Mouse (Mus musculus) stomach, postnatal 0 days (tissue): ENCODE results near the gene Zfp53. TPM values are rescaled to one million over a fixed set of nuclear protein-coding genes. Genes with fewer than 3 reads are reported as not detected.

Experiments
- ATAC-seq: fragments of 200-750 bp; cut with Nextera tagmentation; 2 replicates; pipeline ENCODE4 v1.8.0; 2017; ENCODE audit not compliant: low FRiP score, low TSS enrichment
- DNase-seq: peaks from one replicate; pipeline ENCODE4 v3.0.0-alpha.2; 2016; ENCODE audit warnings: low spot score
- H3K27ac ChIP-seq: fragments of 300-500 bp; sonication (generic); replicated peaks from 2 replicates; pipeline ENCODE4 v1.5.1; 2014; ENCODE audit warnings: mild to moderate bottlenecking, control low read depth
- H3K27me3 ChIP-seq: fragments of 300-500 bp; sonication (generic); 2 replicates; pipeline ENCODE4 v1.6.1; 2014; ENCODE audit warnings: low read length; ENCODE audit not compliant: control insufficient read depth, insufficient read depth
- H3K36me3 ChIP-seq: fragments of 300-500 bp; sonication (generic); 2 replicates; pipeline ENCODE4 v1.6.1; 2014; ENCODE audit warnings: low read length, mixed read lengths; ENCODE audit not compliant: control insufficient read depth, insufficient read depth
- H3K4me1 ChIP-seq: fragments of 300-500 bp; sonication (generic); replicated peaks from 2 replicates; pipeline ENCODE4 v1.6.1; 2014; ENCODE audit warnings: antibody characterized with exemption; ENCODE audit not compliant: control insufficient read depth, insufficient read depth
- H3K4me2 ChIP-seq: fragments of 300-500 bp; sonication (generic); replicated peaks from 2 replicates; pipeline ENCODE4 v1.6.1; 2014; ENCODE audit warnings: low read depth, mild to moderate bottlenecking, control low read depth, moderate library complexity
- H3K4me3 ChIP-seq: fragments of 300-500 bp; sonication (generic); 2 replicates; pipeline ENCODE4 v1.5.1; 2014; ENCODE audit warnings: low read depth, low read length, control low read depth
- H3K9ac ChIP-seq: fragments of 300-500 bp; sonication (generic); 2 replicates; pipeline ENCODE4 v1.6.1; 2014; ENCODE audit warnings: mild to moderate bottlenecking, low read length, control low read depth, mixed read lengths
- H3K9me3 ChIP-seq: fragments of 300-500 bp; sonication (generic); 2 replicates; pipeline ENCODE4 v1.6.1; 2016; ENCODE audit warnings: low read length; ENCODE audit not compliant: control insufficient read depth
- CTCF ChIP-seq: IDR thresholded peaks from 2 replicates; pipeline ENCODE4 v1.5.1; 2016; ENCODE audit warnings: antibody characterized with exemption, low read depth, mild to moderate bottlenecking, moderate library complexity
- EP300 ChIP-seq: optimal IDR thresholded peaks from 2 replicates; pipeline ENCODE3; 2016; ENCODE audit warnings: antibody characterized with exemption
- WGBS: fragments of 180-500 bp; shearing (Covaris S2); extraction: QIAGEN DNeasy Blood & Tissue Kit; methylation state at CpG from one replicate; pipeline ENCODE4 v1.1.7; 2014; 5-methylcytosine and 5-hydroxymethylcytosine counted together
- polyA plus RNA-seq: library from polyadenylated mRNA; unstranded; fragments of >200 nt; fragmentation: Nextera tagmentation; extraction: Ambion mirVana; gene quantifications from 2 replicates; pipeline ENCODE4 v1.2.1, GENCODE M21; 2015

The Zfp53 gene
- polyA plus RNA-seq = 8.8 and 9.3 TPM in 2 replicates

DNA sequence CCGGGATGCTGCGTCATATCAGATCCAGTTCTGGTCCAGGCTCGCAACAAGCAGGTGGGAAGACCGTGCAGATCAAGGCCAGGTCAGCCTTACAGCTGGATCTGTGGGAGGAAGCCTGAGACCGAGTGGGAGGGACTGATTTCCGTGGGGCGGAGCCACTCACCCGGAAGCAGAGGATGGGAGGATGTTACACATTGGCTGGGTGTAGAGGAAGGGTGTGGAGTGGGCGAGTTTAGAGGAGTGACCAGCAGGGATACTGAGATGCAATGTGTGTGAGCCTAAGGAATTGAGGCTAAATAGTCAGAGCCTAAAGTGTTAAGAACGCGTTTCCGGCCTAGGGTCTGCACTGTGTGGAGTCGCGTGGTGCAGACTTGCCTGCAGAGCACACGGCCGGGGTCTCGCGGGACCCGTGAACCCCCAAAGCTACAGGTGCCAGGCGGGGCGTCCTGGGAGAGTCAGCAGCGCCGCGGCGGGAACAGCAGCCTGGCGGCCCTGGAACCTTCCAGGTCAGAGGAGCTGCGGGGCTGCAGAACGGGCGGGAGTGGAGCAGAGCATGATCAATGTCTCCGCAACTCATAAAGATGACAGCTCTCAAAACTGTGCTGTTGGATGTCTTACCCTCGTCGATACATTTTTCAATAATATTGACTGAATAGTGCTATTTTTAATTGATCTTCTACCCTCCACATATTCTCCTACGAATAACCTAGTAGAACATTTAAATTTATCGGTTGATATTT is at the start of gene Zfp53:
Gene Zfp53 (plus strand): TSS at position 239 of the 740 bp plus-strand sequence.
- DNase-seq = peak; percentile 91
- Histone ChIP-seq H3K27ac (peak within 1 kb of the TSS; percentile 92), H3K4me2 (peak within 1 kb of the TSS; percentile 68), H3K9me3 (no peaks in the 10 kb centered on the region), H3K27me3 (no peaks in the 10 kb centered on the region), H3K4me3 (peak within 1 kb of the TSS; percentile 86), H3K36me3 (no peaks in the 10 kb centered on the region), H3K9ac (peak within 1 kb of the TSS; percentile 85), H3K4me1 (no peaks in the 10 kb centered on the region)
- ATAC-seq = peak; percentile 100
- WGBS = under 1% methylated on average over 34 of the region's 34 CpGs
- TF ChIP-seq EP300 (no peak), CTCF (peak; percentile 42)

GRCm38 (mm10) chr17:21449669-21450068 is 39.1 kb upstream of the Zfp53 start:
- Histone ChIP-seq H3K4me1 (0 out of 2 replicates have a peak, but pooled peaks cover 3% of the 10 kb centered on the region), H3K4me3 (peak overlapping the region; percentile 56), H3K4me2 (peak overlapping the region; percentile 64), H3K27me3 (no peaks in the 10 kb centered on the region), H3K9ac (peak overlapping the region; percentile 47), H3K9me3 (no peaks in the 10 kb centered on the region), H3K27ac (peak overlapping the region; percentile 94), H3K36me3 (no peaks in the 10 kb centered on the region)
- no peak for TF ChIP-seq EP300
- peak; percentile 84 for TF ChIP-seq CTCF
- ATAC-seq (peak; percentile 76), DNase-seq (peak; percentile 69)
- WGBS = 0% methylated on average over 3 of the region's 3 CpGs

DNA sequence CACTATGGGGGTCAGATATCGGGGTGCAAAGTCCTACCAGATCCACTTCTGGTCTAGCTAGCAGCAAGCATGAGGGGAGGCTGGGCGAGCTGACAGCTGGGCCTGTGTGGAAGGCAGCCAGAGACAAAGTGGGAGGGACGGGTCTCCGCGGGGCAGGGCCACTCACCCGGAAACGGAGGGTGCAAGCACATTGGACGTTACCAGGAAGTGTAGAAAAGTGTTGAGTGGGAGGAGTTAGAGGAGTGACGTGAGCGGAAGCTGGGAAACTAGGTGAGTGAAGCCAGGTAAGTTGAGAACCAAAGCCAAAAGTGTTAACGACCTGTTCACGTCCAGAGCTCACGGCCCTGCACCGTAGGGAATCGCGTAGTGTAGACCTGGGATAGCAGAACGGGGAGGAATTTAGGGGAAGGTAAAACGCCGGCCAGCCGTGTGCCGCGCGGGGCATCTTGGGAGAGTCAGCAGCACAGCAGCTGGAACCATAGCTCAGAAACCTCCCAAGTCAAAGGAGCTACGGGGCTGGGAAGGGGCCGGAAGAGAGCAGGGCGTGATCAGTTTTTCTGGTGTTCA is 38.6 kb upstream of the Zfp53 start, which contains the start of gene Zfp51:
Gene Zfp51 (plus strand): TSS at position 237 of the 567 bp plus-strand sequence.
- peak within 1 kb of the TSS; percentile 65 for H3K9ac ChIP-seq
- ATAC-seq (peak; percentile 100), DNase-seq (peak; percentile 96)
- TF ChIP-seq CTCF = no peak
- peak within 1 kb of the TSS; percentile 64 for H3K4me2 ChIP-seq
- peak within 1 kb of the TSS; percentile 94 for H3K27ac ChIP-seq
- no peaks in the 10 kb centered on the region for H3K9me3 ChIP-seq
- no peaks in the 10 kb centered on the region for H3K27me3 ChIP-seq
- H3K4me3 ChIP-seq = peak within 1 kb of the TSS; percentile 56
- 0% methylated on average over 26 of the region's 26 CpGs for WGBS
- 0 out of 2 replicates have a peak, but pooled peaks cover 3% of the 10 kb centered on the region for H3K4me1 ChIP-seq
- no peaks in the 10 kb centered on the region for H3K36me3 ChIP-seq

GRCm38 (mm10) chr17:21463550-21463949 is 25.2 kb upstream of the Zfp53 start:
- no peak for ATAC-seq
- no peaks in the 10 kb centered on the region for H3K9me3 ChIP-seq
- TF ChIP-seq CTCF (no peak), EP300 (no peak)
- H3K27me3 ChIP-seq = no peaks in the 10 kb centered on the region
- no peak overlapping the region for H3K27ac ChIP-seq
- H3K4me2 ChIP-seq = no peak overlapping the region
- no peak for DNase-seq
- WGBS = 91% methylated on average over 5 of the region's 5 CpGs
- H3K4me3 ChIP-seq = no peak overlapping the region
- peaks cover 8% of the 10 kb centered on the region for H3K36me3 ChIP-seq
- H3K9ac ChIP-seq = no peak overlapping the region
- H3K4me1 ChIP-seq = no peaks in the 10 kb centered on the region

DNA sequence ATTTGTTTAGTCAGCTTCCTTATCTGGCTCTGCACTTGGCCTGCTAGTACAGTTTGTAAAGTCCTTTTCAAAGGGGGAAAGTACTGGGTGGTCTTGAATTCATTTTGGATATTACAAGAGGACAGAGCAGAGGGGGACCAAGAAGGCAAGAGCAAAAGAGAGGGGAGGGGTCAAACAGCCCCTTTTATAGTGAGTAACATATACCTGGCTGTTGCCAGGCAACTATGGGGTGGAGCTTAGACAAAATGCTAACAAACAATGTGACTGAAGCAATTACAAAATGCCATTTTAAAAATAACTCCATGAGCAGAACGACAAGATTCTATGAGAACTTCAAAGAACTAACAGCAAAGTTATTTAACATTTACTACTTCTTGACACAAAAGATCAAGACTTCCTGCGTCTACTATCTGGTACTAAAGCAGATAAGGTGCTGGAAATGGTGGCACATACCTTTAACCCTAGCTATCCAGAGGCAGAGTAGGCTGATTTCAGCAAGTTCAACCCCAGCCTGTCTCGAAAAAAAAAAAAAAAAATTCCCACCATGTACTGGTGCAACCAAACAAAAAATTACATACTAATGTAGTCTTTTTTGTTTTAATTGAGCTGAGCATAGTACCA is 16.7 kb upstream of the Zfp53 start:
- ATAC-seq = no peak
- H3K27ac ChIP-seq = no peak overlapping the region

More for the DNA sequence above, 16.7 kb upstream of the Zfp53 start:
- no peak overlapping the region for H3K4me2 ChIP-seq
- no peaks in the 10 kb centered on the region for H3K9me3 ChIP-seq
- no peak overlapping the region for H3K4me3 ChIP-seq
- TF ChIP-seq EP300 (no peak), CTCF (no peak)
- H3K27me3 ChIP-seq = no peaks in the 10 kb centered on the region
- 46% methylated on average over 3 of the region's 3 CpGs for WGBS
- H3K36me3 ChIP-seq = no peaks in the 10 kb centered on the region
- H3K9ac ChIP-seq = no peak overlapping the region
- H3K4me1 ChIP-seq = no peaks in the 10 kb centered on the region
- no peak for DNase-seq
